Mouse (Mus musculus) liver, embryonic 16.5 days (tissue): ENCODE data around the gene Kifc1. TPM values are rescaled to one million over a fixed set of nuclear protein-coding genes. Genes with fewer than 3 reads are reported as not detected.
"Not testable (repeated sequence)": the region's sequence is repeated elsewhere in the genome, so short reads cannot be mapped to it uniquely, and the experiment has no call there.

Experiments
- ATAC-seq: fragments of 200-750 bp; cut with Nextera tagmentation; 2 replicates; pipeline ENCODE4 v1.8.0; 2017; ENCODE audit warnings: low read depth, mild to moderate bottlenecking, moderate number of reproducible peaks, moderate library complexity
- H3K27ac ChIP-seq: fragments of 300-500 bp; sonication (generic); 2 replicates; pipeline ENCODE4 v1.5.1; 2014; ENCODE audit warnings: mild to moderate bottlenecking, low read length
- H3K27me3 ChIP-seq: fragments of 300-500 bp; sonication (generic); 2 replicates; pipeline ENCODE4 v1.6.1; 2014; ENCODE audit warnings: low read depth, low read length, mixed read lengths; ENCODE audit not compliant: control insufficient read depth, insufficient read depth
- H3K36me3 ChIP-seq: fragments of 300-500 bp; sonication (generic); 2 replicates; pipeline ENCODE4 v1.6.1; 2014; ENCODE audit warnings: mild to moderate bottlenecking; ENCODE audit not compliant: control insufficient read depth, insufficient read depth
- H3K4me1 ChIP-seq: fragments of 300-500 bp; sonication (generic); 2 replicates; pipeline ENCODE4 v1.6.1; 2014; ENCODE audit warnings: low read depth, low read length, mixed read lengths; ENCODE audit not compliant: control insufficient read depth
- H3K4me2 ChIP-seq: fragments of 300-500 bp; sonication (generic); 2 replicates; pipeline ENCODE4 v1.6.1; 2014; ENCODE audit warnings: low read depth, low read length, mixed read lengths
- H3K4me3 ChIP-seq: fragments of 300-500 bp; sonication (generic); 2 replicates; pipeline ENCODE4 v1.5.1; 2014; ENCODE audit warnings: low read depth, mild to moderate bottlenecking, low read length
- H3K9ac ChIP-seq: fragments of 300-500 bp; sonication (generic); 2 replicates; pipeline ENCODE4 v1.6.1; 2014; ENCODE audit warnings: low read depth, low read length
- H3K9me3 ChIP-seq: fragments of 300-500 bp; sonication (generic); replicated peaks from 2 replicates; pipeline ENCODE4 v1.6.1; 2016; ENCODE audit warnings: low read length; ENCODE audit not compliant: control insufficient read depth
- WGBS: fragments of 180-500 bp; shearing (Covaris S2); extraction: QIAGEN DNeasy Blood & Tissue Kit; methylation state at CpG from one replicate; pipeline ENCODE4 v1.1.7; 2014; ENCODE audit not compliant: insufficient replicate concordance; 5-methylcytosine and 5-hydroxymethylcytosine counted together
- polyA plus RNA-seq: library from polyadenylated mRNA; unstranded; fragments of >200 nt; fragmentation: Nextera tagmentation; extraction: Ambion mirVana; gene quantifications from 2 replicates; pipeline ENCODE4 v1.2.1, GENCODE M21; 2015

Kifc1 gene
- polyA plus RNA-seq, 1 experiment from 2014 or later: 6.1 TPM

DNA sequence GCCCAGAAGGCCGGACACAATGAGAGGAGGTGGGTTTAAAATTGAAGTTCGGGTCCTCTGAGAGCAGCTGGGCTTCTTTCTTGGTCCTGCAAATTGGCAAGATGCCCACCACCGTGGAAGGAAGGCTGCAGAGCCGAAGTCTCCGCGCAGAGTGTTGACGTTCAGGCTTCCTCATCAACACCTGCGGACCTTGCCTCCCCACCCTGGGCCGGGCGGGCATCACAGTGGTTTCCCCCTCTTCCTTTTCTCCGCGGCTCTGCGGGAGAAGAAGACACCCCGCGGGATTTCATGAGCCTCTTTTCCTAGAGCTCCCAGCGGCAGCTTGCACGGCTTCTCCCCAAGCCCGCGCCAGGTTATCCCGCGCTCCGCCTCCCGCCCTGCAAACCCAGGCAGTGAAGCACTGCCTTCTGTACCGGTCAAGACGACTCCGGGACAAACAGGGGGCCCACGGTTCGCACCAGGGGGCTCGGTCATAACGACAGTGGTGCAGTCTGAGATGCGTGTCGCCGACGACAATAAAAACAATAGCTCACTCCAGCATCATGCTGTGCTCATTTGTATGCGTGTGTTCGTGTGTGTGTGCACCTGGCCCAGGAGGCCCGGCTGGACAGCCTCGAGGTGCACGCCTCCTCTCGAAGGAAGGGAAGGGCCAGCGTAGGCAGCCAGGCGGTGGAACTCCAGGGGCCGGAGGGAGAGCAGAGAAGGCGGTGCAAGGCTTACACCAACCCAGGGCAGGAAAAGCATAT, 18.0 kb upstream of the Kifc1 start:
- Histone ChIP-seq H3K4me1 (peaks cover 18% of the 10 kb centered on the region), H3K9me3 (no peaks in the 10 kb centered on the region), H3K27me3 (no peaks in the 10 kb centered on the region), H3K9ac (peak overlapping the region; percentile 93), H3K36me3 (peaks cover 20% of the 10 kb centered on the region), H3K27ac (peak overlapping the region; percentile 94), H3K4me2 (peak overlapping the region; percentile 95), H3K4me3 (peak overlapping the region; percentile 89)
- WGBS: under 1% methylated on average over 42 of the region's 44 CpGs
- peak; percentile 30 for ATAC-seq

DNA sequence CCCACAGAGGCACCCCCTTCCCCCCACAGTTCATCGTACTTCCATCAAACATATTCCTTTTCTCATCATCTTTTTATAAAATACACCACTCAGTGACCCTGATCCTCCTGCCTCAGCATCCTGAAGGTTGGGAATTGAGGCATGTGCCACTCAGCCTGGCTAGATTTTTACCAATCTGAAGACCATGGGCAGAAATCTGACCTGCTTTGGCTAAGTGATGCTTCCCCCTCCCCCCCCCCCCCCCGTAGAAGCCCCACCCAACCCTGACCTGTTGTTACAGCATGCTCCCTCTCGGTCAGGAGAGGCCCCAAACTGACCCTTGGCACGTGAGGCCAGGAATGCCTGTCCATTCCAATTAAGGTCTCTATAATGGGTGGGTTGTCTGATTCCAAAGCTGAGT, 14.4 kb upstream of the Kifc1 start, which contains the start of gene Platr17:
TSS of gene Platr17 (plus strand) at position 301 of the 400 bp plus-strand sequence.
- H3K27me3 ChIP-seq, H3K4me3 ChIP-seq, H3K27ac ChIP-seq, H3K9ac ChIP-seq, H3K4me2 ChIP-seq, H3K36me3 ChIP-seq, H3K9me3 ChIP-seq, ATAC-seq: not testable (repeated sequence)
- 22% methylated on average over 4 of the region's 4 CpGs for WGBS
- peaks cover 36% of the 10 kb centered on the region for H3K4me1 ChIP-seq

DNA sequence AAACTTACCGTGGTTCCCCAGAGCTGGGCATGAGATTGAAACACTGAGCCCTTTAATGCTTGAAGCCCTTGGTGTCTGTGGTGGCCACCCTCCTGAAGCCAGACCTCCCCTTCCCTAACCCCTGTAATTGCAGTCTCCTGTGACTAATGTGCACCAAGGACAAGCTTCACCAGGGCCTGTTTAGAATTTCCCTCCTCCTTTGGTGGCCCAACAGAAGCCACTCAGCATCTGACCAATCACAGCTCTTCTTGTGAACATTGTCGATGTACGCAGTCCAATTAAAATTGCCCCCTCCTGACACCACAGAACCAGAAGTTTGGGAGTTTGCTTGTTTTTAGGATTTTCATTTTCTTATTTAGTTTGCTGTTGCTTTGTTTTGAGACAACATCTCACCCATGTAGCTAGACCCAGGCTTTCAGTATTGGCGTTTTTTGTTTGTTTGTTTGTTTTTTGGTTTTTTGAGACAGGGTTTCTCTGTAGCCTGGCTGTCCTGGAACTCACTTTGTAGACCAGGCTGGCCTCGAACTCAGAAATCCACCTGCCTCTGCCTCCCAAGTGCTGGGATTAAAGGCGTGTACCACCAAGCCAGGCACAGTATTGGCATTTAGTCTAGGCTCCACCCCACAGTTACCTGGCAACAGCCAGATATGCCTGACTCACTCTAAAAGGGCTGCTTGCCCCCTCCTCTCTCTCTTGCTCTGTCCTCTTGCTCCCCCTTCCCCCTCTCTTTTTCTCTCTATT, 13.6 kb upstream of the Kifc1 start:
- peaks cover 43% of the 10 kb centered on the region for H3K4me1 ChIP-seq
- H3K27ac ChIP-seq, H3K4me2 ChIP-seq, H3K4me3 ChIP-seq, H3K36me3 ChIP-seq, H3K9ac ChIP-seq, H3K9me3 ChIP-seq, ATAC-seq, H3K27me3 ChIP-seq: not testable (repeated sequence)
- WGBS: 68% methylated on average over 6 of the region's 6 CpGs

DNA sequence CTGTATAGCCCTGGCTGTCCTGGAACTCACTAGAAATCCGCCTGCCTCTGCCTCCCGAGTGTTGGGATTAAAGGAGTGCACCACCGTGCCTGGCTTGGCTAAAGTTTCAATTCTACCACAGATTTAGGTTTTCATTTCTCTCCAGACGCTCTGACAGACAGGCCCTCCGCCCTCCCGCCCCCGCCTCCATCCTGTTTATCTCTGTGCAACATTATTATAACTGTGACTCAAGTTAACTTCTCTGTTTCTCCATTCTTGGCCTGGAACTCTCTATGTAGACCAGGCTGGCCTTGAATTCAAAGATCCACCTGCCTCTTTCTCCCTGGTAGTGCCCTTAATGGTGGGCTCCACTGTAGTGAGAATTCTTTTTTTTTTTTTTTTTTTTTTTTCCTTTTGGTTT, 12.0 kb upstream of the Kifc1 start:
- no peaks in the 10 kb centered on the region for H3K27me3 ChIP-seq
- 0 out of 2 replicates have a peak overlapping the region, but pooled peaks have one; percentile 19 for H3K4me2 ChIP-seq
- no peak overlapping the region for H3K9ac ChIP-seq
- no peak overlapping the region for H3K4me3 ChIP-seq
- 21% methylated on average over 7 of the region's 7 CpGs for WGBS
- H3K9me3 ChIP-seq: no peaks in the 10 kb centered on the region
- H3K27ac ChIP-seq: peak overlapping the region; percentile 59
- ATAC-seq: no peak
- no peaks in the 10 kb centered on the region for H3K36me3 ChIP-seq
- peaks cover 46% of the 10 kb centered on the region for H3K4me1 ChIP-seq

DNA sequence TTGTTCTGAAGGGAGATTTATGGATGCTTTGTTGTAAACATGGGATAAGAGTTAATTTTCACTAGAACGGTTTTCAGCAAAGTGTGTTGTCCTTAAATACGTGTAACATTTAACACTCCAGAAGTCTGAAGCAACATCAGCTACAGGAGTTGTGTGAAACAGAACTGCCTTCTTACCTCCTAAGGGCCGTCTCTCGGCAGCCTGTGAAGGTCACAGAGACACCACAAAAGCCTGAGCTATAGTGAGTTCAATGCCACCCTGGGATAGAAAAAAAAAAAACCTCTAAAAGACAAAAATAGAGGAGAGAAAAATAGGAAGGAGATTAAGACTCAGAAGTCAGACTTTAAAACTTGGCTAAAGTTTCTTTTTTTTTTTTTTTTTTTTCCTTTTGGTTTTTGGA, 11.6 kb upstream of the Kifc1 start:
- WGBS: 61% methylated on average over 4 of the region's 4 CpGs
- Histone ChIP-seq H3K9me3 (no peaks in the 10 kb centered on the region), H3K4me3 (no peak overlapping the region), H3K4me2 (0 out of 2 replicates have a peak overlapping the region, but pooled peaks have one; percentile 19), H3K36me3 (no peaks in the 10 kb centered on the region), H3K27me3 (no peaks in the 10 kb centered on the region), H3K27ac (peak overlapping the region; percentile 59), H3K9ac (no peak overlapping the region), H3K4me1 (peaks cover 50% of the 10 kb centered on the region)
- no peak for ATAC-seq

DNA sequence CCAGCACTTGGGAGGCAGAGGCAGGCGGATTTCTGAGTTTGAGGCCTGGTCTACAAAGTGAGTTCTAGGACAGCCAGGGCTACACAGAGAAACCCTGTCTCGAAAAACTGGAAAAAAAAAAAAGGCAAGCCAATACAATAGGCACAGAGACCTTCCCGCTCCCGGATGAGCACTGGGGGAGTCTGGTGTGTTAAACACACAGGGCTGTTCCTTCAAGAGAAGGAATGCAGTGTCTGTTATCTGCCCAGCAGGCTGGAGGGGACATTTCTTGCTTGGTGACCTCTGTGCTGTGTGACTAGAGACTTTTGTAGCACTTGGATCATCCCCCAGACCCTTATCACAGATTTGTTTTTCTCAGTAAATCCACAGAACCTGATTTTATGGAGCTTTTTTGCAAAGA, 11.2 kb upstream of the Kifc1 start:
- H3K27ac ChIP-seq: peak overlapping the region; percentile 52; the same call in 1 of the 2 replicates
- H3K27me3 ChIP-seq: no peaks in the 10 kb centered on the region
- no peaks in the 10 kb centered on the region for H3K36me3 ChIP-seq
- no peak for ATAC-seq
- H3K9me3 ChIP-seq: no peaks in the 10 kb centered on the region
- H3K9ac ChIP-seq: no peak overlapping the region
- peaks cover 50% of the 10 kb centered on the region for H3K4me1 ChIP-seq
- no peak overlapping the region for H3K4me2 ChIP-seq
- WGBS: 62% methylated on average over 4 of the region's 4 CpGs
- H3K4me3 ChIP-seq: no peak overlapping the region

DNA sequence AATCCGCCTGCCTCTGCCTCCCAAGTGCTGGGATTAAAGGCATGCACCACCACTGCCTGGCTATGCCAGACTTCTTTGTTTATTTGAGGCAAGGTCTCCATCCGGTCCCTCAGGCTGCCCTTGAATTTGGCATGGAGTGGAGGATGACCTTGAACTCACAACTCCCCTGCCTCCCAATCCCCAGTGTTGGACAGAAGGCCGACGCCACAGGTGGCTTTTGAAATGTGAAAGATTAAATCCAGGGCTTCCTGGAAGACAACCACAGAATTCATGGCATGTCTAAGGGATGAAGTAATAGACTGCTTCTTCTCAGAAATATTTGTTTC, 10.5 kb upstream of the Kifc1 start:
- Histone ChIP-seq H3K4me1 (peaks cover 50% of the 10 kb centered on the region), H3K4me2 (no peak overlapping the region), H3K27me3 (no peaks in the 10 kb centered on the region), H3K36me3 (no peaks in the 10 kb centered on the region), H3K9me3 (no peaks in the 10 kb centered on the region), H3K27ac (no peak overlapping the region), H3K4me3 (no peak overlapping the region), H3K9ac (no peak overlapping the region)
- ATAC-seq: no peak
- 83% methylated on average over 4 of the region's 4 CpGs for WGBS

DNA sequence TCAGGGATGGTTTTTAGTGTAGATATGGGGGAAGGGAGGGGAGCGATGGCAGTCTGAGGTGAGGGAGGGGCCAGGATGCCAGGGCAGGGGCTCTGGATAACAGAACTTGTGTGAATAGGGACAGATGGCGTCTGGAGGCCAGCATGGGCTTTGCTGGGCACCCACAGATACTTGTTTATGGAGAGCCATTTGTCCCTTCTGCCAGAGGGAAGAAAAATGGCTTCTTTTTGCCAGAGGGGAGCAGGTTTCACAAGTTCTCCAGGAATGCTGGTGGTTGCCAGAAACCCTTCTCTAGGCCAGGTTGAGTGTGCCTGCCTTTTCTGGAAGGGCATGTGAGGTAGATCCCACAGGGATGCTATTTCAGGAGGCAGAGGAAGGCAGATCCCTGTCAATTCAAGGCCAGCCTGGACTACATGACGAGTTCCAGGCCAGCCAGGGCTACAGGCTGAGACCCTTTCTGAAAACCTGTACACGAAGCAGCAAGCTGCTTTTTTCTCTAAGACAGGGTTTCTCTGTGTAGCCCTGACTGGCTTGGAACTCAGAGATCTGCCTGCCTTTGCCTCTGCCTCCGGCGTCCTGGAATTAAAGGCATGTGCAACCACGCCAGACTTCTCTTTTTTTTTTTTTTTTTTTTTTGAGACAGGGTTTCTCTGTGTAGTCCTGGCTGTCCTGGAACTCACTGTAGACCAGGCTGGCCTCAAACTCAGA, 10.0 kb upstream of the Kifc1 start:
- H3K4me3 ChIP-seq: no peak overlapping the region
- peak; percentile 16; the same call in 1 of the 2 replicates for ATAC-seq
- H3K9ac ChIP-seq: peak overlapping the region; percentile 13; the same call in 1 of the 2 replicates
- H3K4me1 ChIP-seq: peaks cover 50% of the 10 kb centered on the region
- peak overlapping the region; percentile 82 for H3K27ac ChIP-seq
- no peaks in the 10 kb centered on the region for H3K27me3 ChIP-seq
- 47% methylated on average over 7 of the region's 7 CpGs for WGBS
- no peaks in the 10 kb centered on the region for H3K9me3 ChIP-seq
- H3K4me2 ChIP-seq: no peak overlapping the region
- no peaks in the 10 kb centered on the region for H3K36me3 ChIP-seq
